ENCODE assay signal across 23 mouse cellular contexts in genomic region chr2:179655506-179655905, GRCm38 (mm10).
"Had no signal": no experiment of that assay in that cellular context is flagged by ENCODE, and none has a peak within 500 bp of the region (broad histone marks: within the 10 kb centered on the region; RNA-seq: fewer than 3 reads in every experiment).

No protein-coding gene starts in this region.

- H3K27ac ChIP-seq: heart, adult 2 months; heart, embryonic 13.5 days; heart, embryonic 15.5 days; hindbrain, embryonic 13.5 days; hindbrain, embryonic 15.5 days; hindbrain, postnatal 0 days; layer of hippocampus, adult 2 months; limb, embryonic 13.5 days; limb, embryonic 15.5 days; liver, embryonic 12.5 days; liver, embryonic 14.5 days had no signal

- DNase-seq: gastrocnemius, postnatal 25 days; heart, adult 11 months; heart, adult 2 months; heart, postnatal 14 days; heart, postnatal 36 days; kidney, adult 11 months; kidney, adult 8-10 months; kidney, postnatal 10 days; kidney, postnatal 25 days; kidney, postnatal 4 days; layer of hippocampus, postnatal 36 days; left cerebral cortex, postnatal 4 days had no signal

- ATAC-seq: hindbrain, postnatal 0 days; intestine, embryonic 16.5 days; liver, embryonic 12.5 days had no signal

- H3K27me3 ChIP-seq: heart, embryonic 15.5 days; limb, embryonic 13.5 days; liver, embryonic 12.5 days had no signal

- H3K4me3 ChIP-seq: heart, adult 2 months; heart, embryonic 13.5 days; heart, embryonic 15.5 days; hindbrain, embryonic 13.5 days; hindbrain, embryonic 15.5 days; layer of hippocampus, adult 2 months; limb, embryonic 13.5 days; limb, embryonic 15.5 days; liver, embryonic 12.5 days had no signal

- H3K4me1 ChIP-seq: heart, embryonic 13.5 days; heart, embryonic 15.5 days; limb, embryonic 13.5 days; limb, embryonic 15.5 days; liver, embryonic 12.5 days had no signal

- H3K36me3 ChIP-seq: heart, embryonic 13.5 days; heart, embryonic 15.5 days; hindbrain, embryonic 13.5 days; hindbrain, embryonic 15.5 days; limb, embryonic 13.5 days; limb, embryonic 15.5 days; liver, embryonic 12.5 days had no signal
